Mouse (Mus musculus) neural tube, embryonic 13.5 days (tissue): Measurements from ENCODE around the gene Ear10. TPM values are rescaled to one million over a fixed set of nuclear protein-coding genes. Genes with fewer than 3 reads are reported as not detected.
"Not testable (repeated sequence)": the region's sequence is repeated elsewhere in the genome, so short reads cannot be mapped to it uniquely, and the experiment has no call there.

ENCODE experiments used
- ATAC-seq: fragments of 200-750 bp; cut with Nextera tagmentation; 2 replicates; pipeline ENCODE4 v1.8.0; 2017; ENCODE audit warnings: low read depth, mild to moderate bottlenecking, moderate TSS enrichment, moderate library complexity
- H3K27ac ChIP-seq: fragments of 300-500 bp; sonication (generic); replicated peaks from 2 replicates; pipeline ENCODE4 v1.5.1; 2015; ENCODE audit warnings: moderate library complexity, mild to moderate bottlenecking, inconsistent platforms
- H3K27me3 ChIP-seq: fragments of 300-500 bp; sonication (generic); 2 replicates; pipeline ENCODE4 v1.6.1; 2015; ENCODE audit warnings: mild to moderate bottlenecking, inconsistent platforms
- H3K36me3 ChIP-seq: fragments of 300-500 bp; sonication (generic); 2 replicates; pipeline ENCODE4 v1.6.1; 2015; ENCODE audit warnings: mild to moderate bottlenecking, inconsistent platforms
- H3K4me1 ChIP-seq: fragments of 300-500 bp; sonication (generic); replicated peaks from 2 replicates; pipeline ENCODE4 v1.6.1; 2015; ENCODE audit warnings: inconsistent platforms
- H3K4me2 ChIP-seq: fragments of 300-500 bp; sonication (generic); 2 replicates; pipeline ENCODE4 v1.6.1; 2015; ENCODE audit warnings: inconsistent platforms, mild to moderate bottlenecking, moderate library complexity
- H3K4me3 ChIP-seq: fragments of 300-500 bp; sonication (generic); 2 replicates; pipeline ENCODE4 v1.5.1; 2015; ENCODE audit warnings: mild to moderate bottlenecking, inconsistent platforms
- H3K9ac ChIP-seq: fragments of 300-500 bp; sonication (generic); 2 replicates; pipeline ENCODE4 v1.6.1; 2015; ENCODE audit warnings: moderate library complexity, mild to moderate bottlenecking, inconsistent platforms
- H3K9me3 ChIP-seq: fragments of 300-500 bp; sonication (generic); 2 replicates; pipeline ENCODE4 v1.6.1; 2016; ENCODE audit warnings: inconsistent platforms
- WGBS: fragments of 180-500 bp; shearing (Covaris S2); methylation state at CpG from one replicate; pipeline ENCODE4 v1.1.7; 2015; 5-methylcytosine and 5-hydroxymethylcytosine counted together
- polyA plus RNA-seq: library from polyadenylated mRNA; unstranded; fragments of >200 nt; fragmentation: Nextera tagmentation; extraction: Ambion mirVana; gene quantifications from 2 replicates; pipeline ENCODE4 v1.2.1, GENCODE M21; 2015

Gene Ear10
- not detected in 2 replicates for polyA plus RNA-seq

- ATAC-seq, H3K4me1 ChIP-seq, H3K4me2 ChIP-seq, H3K27ac ChIP-seq, H3K4me3 ChIP-seq, H3K9ac ChIP-seq, H3K36me3 ChIP-seq, H3K9me3 ChIP-seq, H3K27me3 ChIP-seq: not testable (repeated sequence)
- 91% methylated on average over 3 of the region's 3 CpGs for WGBS
Measured at GRCm38 (mm10) chr14:43923459-43923858, at the start of gene Ear10. Gene Ear10 (minus strand): TSS chr14:43923559.

- not testable (repeated sequence) for H3K4me3 ChIP-seq, H3K36me3 ChIP-seq, H3K4me2 ChIP-seq, H3K4me1 ChIP-seq, H3K27ac ChIP-seq, H3K9ac ChIP-seq, H3K9me3 ChIP-seq, ATAC-seq, H3K27me3 ChIP-seq
- WGBS, result no CpG with 5 or more reads among the region's 2 CpGs
Measured at GRCm38 (mm10) chr14:43956769-43957168, 33.4 kb upstream of the Ear10 start, which contains the start of gene Ang5. Gene Ang5 (plus strand): TSS chr14:43957069.

- H3K9me3 ChIP-seq, H3K27ac ChIP-seq, H3K4me1 ChIP-seq, H3K36me3 ChIP-seq, H3K4me2 ChIP-seq, H3K27me3 ChIP-seq, H3K4me3 ChIP-seq, ATAC-seq, H3K9ac ChIP-seq: not testable (repeated sequence)
- no CpG with 5 or more reads among the region's 1 CpGs for WGBS
Measured at GRCm38 (mm10) chr14:43955074-43955473, 31.7 kb upstream of the Ear10 start.

- H3K4me2 ChIP-seq, ATAC-seq, H3K27ac ChIP-seq, H3K4me3 ChIP-seq, H3K9ac ChIP-seq, H3K36me3 ChIP-seq, H3K9me3 ChIP-seq, H3K4me1 ChIP-seq, H3K27me3 ChIP-seq: not testable (repeated sequence)
- WGBS, result 71% methylated on average over 2 of the region's 2 CpGs
Measured at GRCm38 (mm10) chr14:43953382-43953781, 30.0 kb upstream of the Ear10 start.

- H3K9me3 ChIP-seq, H3K27ac ChIP-seq, H3K4me2 ChIP-seq, H3K27me3 ChIP-seq, ATAC-seq, H3K4me1 ChIP-seq, H3K36me3 ChIP-seq, H3K9ac ChIP-seq, H3K4me3 ChIP-seq: not testable (repeated sequence)
- WGBS, result 59% methylated on average over 5 of the region's 5 CpGs
Measured at GRCm38 (mm10) chr14:43933399-43933798, 10.0 kb upstream of the Ear10 start.

- not testable (repeated sequence) for H3K4me2 ChIP-seq, H3K9ac ChIP-seq, H3K4me3 ChIP-seq, H3K36me3 ChIP-seq, H3K27ac ChIP-seq, H3K4me1 ChIP-seq, H3K27me3 ChIP-seq, H3K9me3 ChIP-seq, ATAC-seq
- WGBS, result 19% methylated on average over 8 of the region's 8 CpGs
Measured at GRCm38 (mm10) chr14:43932991-43933390, 9.6 kb upstream of the Ear10 start.

GRCm38 (mm10) chr14:43925404-43925950, 2.1 kb upstream of the Ear10 start:
- H3K9me3 ChIP-seq, H3K4me1 ChIP-seq, H3K36me3 ChIP-seq, H3K27me3 ChIP-seq: not testable (repeated sequence)
- H3K27ac ChIP-seq, result peak overlapping the region; percentile 87
- H3K9ac ChIP-seq, result peak overlapping the region; percentile 71
- peak overlapping the region; percentile 48 for H3K4me3 ChIP-seq
- WGBS, result 6% methylated on average over 21 of the region's 21 CpGs
- peak overlapping the region; percentile 52 for H3K4me2 ChIP-seq
- peak; percentile 94 for ATAC-seq

GRCm38 (mm10) chr14:43924688-43925403, 1.5 kb upstream of the Ear10 start, which contains the start of gene Gm8113:
Gene Gm8113 (plus strand): TSS chr14:43925390.
- ATAC-seq, result peak; percentile 99
- peak within 1 kb of the TSS; percentile 87 for H3K27ac ChIP-seq

GRCm38 (mm10) chr14:43918214-43918613, 5.1 kb downstream of the Ear10 start:
- H3K9ac ChIP-seq, H3K36me3 ChIP-seq, H3K9me3 ChIP-seq, ATAC-seq, H3K27me3 ChIP-seq, H3K4me3 ChIP-seq, H3K4me2 ChIP-seq, H3K4me1 ChIP-seq, H3K27ac ChIP-seq: not testable (repeated sequence)

More at GRCm38 (mm10) chr14:43924688-43925403, 1.5 kb upstream of the Ear10 start, which contains the start of gene Gm8113:
- H3K4me2 ChIP-seq, result peak within 1 kb of the TSS; percentile 52
- H3K4me1 ChIP-seq, H3K36me3 ChIP-seq, H3K9me3 ChIP-seq, H3K27me3 ChIP-seq: not testable (repeated sequence)
- peak within 1 kb of the TSS; percentile 48 for H3K4me3 ChIP-seq
- H3K9ac ChIP-seq, result peak within 1 kb of the TSS; percentile 71
- 10% methylated on average over 10 of the region's 10 CpGs for WGBS

GRCm38 (mm10) chr14:43898577-43898976, 24.8 kb downstream of the Ear10 start:
- not testable (repeated sequence) for H3K4me3 ChIP-seq, H3K9me3 ChIP-seq, H3K27me3 ChIP-seq, ATAC-seq, H3K9ac ChIP-seq, H3K27ac ChIP-seq, H3K4me2 ChIP-seq, H3K36me3 ChIP-seq, H3K4me1 ChIP-seq
- 98% methylated on average over 3 of the region's 3 CpGs for WGBS

- not testable (repeated sequence) for H3K27me3 ChIP-seq, H3K9me3 ChIP-seq, H3K4me3 ChIP-seq, ATAC-seq, H3K4me1 ChIP-seq, H3K4me2 ChIP-seq, H3K36me3 ChIP-seq, H3K9ac ChIP-seq, H3K27ac ChIP-seq
- WGBS, result 47% methylated on average over 2 of the region's 2 CpGs
Measured at GRCm38 (mm10) chr14:43895357-43895756, 28.0 kb downstream of the Ear10 start.

GRCm38 (mm10) chr14:43891288-43891687, 32.1 kb downstream of the Ear10 start:
- not testable (repeated sequence) for ATAC-seq
- WGBS, result 87% methylated on average over 1 of the region's 1 CpGs

GRCm38 (mm10) chr14:43886235-43886634, 37.1 kb downstream of the Ear10 start:
- WGBS, result 60% methylated on average over 1 of the region's 1 CpGs
- not testable (repeated sequence) for H3K4me1 ChIP-seq, H3K36me3 ChIP-seq

More at GRCm38 (mm10) chr14:43891288-43891687, 32.1 kb downstream of the Ear10 start:
- H3K27ac ChIP-seq, H3K36me3 ChIP-seq, H3K9me3 ChIP-seq, H3K4me2 ChIP-seq, H3K9ac ChIP-seq, H3K27me3 ChIP-seq, H3K4me3 ChIP-seq, H3K4me1 ChIP-seq: not testable (repeated sequence)

More at GRCm38 (mm10) chr14:43886235-43886634, 37.1 kb downstream of the Ear10 start:
- H3K4me3 ChIP-seq, H3K9me3 ChIP-seq, H3K27me3 ChIP-seq, H3K9ac ChIP-seq, H3K4me2 ChIP-seq, H3K27ac ChIP-seq, ATAC-seq: not testable (repeated sequence)
